Mouse (Mus musculus) kidney, adult 8-10 months (tissue): ENCODE measurements around the gene Ift140.

Source experiments
- DNase-seq, 2 experiments: peaks; one replicate each; pipeline ENCODE4 v3.0.0; 2022

Gene Ift140

DNA sequence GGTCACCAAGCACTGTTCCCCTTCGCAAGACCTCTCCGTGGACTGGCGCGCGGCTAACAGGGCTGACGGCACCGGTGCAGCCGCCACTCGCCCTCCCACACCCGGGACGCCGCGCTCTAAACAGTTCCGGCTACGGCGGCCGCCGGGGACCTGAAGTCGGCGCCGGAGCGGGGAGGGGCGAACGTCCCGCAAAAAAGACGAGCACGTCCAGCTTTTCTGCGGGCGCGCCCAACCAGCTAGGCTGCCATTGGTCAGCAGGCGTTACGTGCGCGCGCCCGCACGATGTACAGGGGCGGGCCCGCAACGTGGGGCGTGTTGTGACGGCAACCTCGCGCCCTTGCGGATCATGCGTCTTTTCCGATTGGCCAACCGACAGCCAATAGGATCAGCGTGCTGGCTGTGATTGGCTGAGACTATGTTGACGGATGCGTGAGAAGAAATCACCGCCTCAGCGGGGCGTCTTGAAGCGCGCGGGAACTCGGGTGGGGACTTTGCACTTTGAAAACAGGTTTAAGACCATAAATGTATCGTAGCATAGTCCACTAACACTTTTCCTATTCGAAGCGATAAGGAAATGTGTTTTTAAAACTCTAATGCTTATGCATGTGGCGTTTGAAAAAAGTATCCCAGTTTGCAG lies at the start of gene Ift140, which contains the start of gene Cramp1l:
Ift140 (plus strand) TSS at position 431 of the 637 bp plus-strand sequence.
Cramp1l (minus strand) TSS at position 134 of the 637 bp plus-strand sequence.
- DNase-seq: peak; percentile 99

DNA sequence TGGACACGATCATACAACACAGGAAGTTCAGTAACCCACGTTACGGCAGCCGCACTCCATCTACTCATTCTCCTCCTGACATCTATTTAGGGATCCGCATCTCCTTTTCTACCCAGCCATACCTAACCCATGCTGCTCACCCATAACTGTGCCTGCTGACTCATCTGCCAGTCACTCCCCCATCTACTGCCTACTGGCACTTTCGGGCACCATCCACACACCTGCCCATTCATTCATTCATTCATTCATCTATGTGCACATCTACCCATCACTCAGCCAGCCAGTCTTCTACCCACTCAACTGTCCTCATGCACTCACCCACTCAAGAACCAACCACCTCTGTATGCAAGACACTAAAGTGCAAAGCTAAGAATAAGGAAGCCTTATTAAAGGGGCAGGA lies 28.7 kb upstream of the Ift140 start:
- no peak for DNase-seq

DNA sequence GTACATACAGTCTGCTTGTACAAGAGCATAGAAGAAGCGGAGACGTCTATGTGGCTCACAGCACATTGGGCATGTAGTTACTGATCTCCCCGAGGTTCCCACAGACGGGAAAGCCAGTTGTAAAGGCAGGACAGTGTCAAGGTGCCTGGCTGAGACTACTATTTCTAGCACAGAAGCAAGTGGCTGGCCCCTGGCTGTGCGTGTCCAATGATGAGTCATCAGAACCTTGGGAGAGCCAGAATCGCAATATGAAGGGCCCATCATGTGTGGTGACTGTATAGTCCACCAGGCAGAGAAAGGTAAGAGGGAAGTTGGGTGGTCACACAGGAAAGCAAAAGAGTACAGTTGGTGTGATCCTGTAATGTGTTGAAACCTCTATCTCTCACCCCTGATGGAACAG lies 21.2 kb upstream of the Ift140 start:
- no peak for DNase-seq

DNA sequence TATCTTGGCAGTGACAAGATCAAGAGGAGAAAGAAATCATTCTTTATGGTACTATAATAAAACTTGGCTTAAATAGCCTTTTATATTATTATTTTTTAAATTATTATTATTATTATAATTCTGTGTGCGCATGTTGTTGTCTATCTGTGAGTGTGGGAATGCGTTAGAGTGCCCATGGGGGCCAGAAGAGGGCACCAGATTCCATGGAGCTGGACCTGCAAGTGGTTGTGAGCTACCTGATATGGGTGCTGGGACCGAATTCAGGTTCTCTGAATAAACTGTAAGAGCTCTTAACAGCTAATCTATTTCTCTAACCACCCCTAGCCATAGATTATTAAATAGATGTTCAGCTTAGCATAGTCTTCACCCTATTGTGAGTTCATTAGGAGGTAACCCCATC lies 10.8 kb upstream of the Ift140 start:
- DNase-seq: no peak

DNA sequence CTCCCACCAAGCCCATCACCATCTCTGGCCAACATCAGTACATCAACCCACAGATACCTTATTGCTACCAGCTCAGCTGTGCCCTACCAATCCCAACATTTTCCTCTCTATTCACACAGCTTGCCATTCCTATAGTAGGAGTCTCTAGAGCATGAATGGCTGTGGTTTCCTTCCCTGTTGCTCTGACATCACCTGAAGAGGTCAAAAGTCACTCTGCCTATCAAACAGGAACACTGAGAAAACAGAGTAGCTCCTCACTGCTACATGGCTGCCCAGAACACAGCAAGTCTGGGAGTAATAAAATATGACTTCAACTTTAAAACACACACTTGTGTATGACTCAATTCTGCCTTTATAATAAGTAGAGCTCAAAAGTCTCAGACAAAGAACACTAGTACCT lies 8.4 kb upstream of the Ift140 start:
- no peak for DNase-seq

DNA sequence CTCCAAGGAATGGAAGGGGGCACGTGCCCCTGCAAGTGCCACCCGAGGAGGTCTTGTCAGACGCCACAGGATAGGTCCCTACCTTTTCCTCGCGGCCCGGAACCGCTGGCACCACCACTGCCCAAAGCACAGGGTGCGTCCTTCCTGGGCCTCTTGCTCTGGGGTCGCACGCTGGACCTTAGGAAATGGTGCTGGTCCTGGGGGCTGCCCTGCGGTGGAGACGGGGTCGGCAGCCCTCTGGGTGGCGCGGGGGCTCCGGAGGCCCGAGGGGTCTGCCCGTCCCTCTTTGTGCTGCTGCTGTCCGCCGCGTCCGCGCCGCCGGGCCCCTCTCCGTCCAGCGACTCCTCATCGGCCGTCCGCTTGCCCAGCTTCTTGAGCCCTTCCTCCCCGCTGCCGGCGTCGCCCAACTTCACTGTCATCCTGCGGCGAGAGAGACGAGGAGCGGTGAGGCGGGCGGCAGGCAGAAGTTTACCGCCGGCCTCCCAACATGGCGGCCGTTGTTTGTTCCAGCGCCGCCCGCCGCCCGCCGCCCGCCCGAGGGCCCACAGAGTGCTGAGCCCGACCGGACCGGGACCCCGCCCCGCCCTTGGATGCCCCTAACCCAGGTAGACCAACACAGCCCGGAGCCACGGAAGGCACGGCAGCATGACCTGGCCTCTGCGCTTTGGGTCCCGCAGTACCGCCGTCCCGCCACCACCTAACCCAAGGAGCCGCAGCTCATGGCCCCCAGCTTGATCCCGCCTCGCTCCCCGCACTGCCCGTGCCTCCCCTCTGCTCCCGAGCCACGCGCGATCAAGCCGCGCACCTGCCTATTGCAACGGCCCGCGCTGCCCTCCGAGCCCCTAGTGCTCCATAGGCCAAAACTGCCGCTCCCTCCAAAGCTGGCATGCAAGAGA lies 2.0 kb upstream of the Ift140 start:
- peak; percentile 14 to 30 for DNase-seq

DNA sequence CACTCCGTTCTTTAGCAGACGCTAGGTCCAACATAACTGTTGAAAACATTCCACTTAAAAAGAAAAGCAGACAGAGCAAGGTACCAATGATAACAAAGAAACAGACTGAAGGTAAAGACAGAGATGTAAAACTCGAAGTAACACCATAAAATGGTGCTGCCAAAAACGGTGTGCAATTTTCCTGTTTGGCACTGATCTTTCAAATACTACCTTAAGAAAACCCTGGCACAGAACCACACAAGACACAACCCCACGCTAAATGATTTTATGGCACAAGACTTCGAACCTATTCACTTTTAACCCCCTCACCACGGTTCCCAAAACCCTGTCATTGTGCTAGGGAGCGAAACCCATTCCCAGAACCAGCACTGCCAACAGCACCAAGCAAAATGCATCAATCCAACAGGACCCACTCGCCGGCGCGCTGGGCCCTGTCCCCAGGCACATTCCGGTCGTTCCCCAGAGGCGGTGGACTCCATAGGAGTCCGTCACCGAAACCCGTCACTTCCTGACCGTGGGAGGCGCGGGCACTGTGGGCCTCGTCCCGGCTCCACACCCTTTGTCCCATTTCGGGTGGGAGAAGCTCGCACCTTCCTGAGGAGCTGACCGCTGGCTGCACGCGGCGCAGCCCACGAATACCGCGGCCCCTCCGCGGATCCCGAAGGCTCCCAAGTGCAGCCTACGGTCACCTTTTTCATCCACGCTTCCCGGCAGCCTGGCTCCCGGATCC lies 879 bp upstream of the Ift140 start:
- DNase-seq: peak; percentile 24 to 38

DNA sequence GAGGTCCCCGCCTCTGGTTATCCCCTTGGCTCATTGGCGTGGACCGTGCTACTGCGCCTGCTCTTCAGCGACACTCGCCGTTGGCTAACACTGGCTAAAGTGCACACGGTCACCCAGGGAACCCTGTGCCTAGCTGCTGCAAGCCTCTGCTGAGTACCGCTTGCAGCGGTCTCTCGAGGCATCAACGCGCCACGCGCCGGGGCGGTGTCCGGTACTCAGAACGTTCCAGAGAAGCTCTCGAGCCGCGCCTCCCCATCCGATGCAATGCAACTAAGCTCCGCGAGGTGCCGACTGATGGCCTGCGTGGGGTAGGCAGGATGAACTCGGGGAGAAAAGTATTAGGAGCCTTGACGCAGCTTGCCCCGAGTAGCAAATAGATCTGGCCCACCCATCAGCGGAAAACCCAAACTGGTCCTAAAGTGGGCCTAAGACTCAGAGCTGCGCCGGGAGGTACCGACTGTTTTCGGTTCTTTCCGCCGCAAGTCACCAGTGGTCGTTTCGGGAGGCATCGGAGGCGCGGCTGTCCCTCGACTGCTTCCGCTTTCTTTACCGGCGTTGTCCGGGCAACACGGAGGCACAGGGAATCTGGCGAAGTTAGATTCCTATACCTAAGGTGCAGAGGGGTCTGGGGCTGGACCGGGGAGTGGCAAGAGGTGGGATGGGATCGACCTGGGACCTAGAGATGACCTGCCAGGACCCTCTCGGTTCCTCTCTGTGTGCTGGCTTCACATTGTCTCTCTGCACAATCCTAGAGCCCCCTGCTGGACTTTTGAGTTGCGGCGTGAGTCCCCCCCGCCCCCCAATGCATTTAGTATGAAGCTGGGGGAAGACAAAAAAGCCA lies 627 bp downstream of the Ift140 start:
- peak; percentile 78 to 86 for DNase-seq

DNA sequence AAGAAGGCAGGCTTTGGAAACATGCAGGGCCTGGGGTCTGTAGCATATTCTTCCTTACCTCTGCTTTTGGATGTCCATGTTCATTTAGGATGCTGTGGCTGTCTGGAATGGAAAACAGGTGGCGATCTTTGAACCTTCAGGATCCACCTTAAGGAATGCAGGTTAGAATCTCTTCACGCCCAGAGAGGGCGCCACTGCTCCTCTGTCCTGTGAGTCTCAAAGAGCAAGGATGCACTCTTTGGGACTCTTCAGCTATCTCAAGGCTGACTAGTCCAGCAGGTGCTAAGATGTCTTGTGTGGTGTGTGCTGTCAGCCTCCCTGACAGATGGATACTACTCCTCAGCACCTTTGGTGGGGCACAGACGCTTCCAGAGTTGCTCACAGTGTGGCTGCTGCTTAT lies 20.3 kb downstream of the Ift140 start:
- DNase-seq: no peak

DNA sequence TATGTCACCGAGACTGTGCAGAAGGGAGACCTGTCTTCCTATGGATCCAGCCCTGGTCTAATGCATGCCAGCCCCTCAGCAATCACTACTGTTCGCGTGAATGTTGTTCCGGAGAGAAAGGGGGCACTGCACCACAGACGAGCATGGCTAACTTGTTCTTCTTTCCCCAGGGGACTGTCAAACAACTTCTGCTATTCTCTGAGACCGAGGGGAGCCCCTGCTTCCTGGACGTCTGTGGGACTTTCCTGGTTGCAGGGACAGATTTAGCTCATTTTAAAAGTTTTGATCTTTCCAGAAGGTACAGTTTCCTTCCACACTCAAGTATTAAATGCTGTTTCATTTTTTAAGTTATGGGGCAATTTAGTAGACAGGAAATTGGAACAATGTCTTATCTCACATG lies 29.0 kb downstream of the Ift140 start:
- no peak for DNase-seq

DNA sequence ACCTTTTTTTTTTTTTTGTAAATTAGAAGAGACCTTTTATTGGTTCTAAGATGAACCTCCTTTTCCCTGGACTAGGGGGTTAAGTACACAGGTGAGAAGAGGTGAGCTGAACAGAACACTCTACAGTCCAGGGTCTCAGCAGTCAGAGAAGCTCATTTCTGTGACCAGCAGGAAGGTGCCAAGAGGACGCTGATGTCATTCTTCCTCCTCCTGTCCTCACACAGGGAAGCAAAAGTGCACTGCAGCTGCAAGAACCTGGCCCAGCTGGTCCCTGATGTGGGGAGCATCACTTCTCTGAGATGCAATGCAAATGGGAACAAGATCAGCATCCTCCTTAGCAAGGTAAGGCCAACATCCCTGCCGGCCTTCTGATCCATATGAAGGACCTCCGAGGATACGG lies 29.4 kb downstream of the Ift140 start:
- no peak for DNase-seq

DNA sequence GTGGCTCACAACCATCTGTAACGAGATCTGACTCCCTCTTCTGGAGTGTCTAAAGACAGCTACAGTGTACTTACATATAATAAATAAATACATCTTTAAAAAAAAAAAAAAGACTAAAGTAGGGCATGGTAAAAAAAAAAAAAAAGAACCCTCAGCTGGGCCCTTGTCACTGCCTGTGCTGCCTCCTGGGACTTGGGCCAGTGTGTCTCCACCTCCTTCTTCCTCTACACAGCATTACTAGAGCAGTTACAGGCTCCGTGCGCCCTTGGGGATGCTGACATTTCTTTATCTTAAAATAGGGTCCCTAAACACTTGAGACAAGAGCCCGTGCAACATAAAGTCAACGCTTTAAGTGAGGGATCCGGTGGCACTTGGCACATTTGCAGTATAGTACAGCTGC lies 31.3 kb downstream of the Ift140 start:
- DNase-seq: no peak

DNA sequence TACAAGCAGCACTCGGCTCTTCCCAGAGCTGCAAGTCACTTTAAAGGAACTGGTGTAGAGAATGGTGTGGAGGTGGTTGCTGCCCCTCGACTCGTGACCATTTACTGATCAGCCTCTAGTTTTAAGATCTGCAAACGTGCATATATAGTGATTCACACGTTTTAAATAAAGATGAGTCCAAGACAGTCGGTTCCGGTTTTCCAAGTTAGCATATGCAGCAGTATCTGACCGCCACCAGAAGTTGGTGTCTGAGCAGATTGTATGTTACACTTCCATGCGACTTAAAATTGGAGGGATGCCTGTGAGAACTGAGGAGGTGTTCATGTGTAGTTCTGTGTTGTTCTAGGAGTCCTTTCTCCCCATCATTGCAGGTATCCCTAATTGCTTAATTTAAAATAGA lies 37.4 kb downstream of the Ift140 start:
- no peak for DNase-seq

DNA sequence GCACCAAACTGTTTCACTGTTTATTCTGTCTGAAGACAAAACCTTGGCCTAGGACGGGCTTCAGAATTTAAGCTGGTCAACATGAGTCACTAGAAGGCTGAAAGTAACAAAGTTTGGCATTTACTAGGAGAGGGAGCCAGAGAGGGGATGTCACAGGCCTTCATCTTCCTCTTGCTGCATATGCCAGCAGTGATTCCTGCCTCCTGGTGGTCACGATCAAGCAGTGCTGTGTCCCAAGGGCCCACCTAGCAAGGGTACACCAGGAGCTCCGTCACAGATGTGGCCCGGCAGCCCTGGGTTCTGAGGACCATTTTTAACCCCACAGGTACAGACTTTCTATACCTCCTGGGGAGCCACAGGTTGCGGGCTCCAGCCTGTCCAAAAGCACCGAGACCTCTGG lies 41.2 kb downstream of the Ift140 start:
- DNase-seq: no peak

DNA sequence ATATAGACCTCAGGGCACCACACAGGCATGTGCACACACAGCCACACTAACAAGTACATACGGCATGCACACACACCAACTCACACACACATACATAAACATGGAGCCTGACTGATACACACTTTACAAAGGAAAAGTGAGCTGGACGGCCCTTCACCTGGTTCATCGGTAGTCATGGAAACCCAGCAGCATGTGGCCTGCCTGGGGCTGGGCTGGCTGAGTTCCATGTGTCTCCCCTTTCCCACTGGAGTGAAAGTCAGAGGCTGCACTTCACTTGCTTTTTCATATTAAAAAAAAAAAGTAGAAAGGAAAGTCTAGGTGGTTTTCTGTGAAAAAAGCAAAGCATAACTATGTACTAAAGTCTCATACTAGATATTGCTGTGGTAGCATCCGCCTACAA lies 47.4 kb downstream of the Ift140 start:
- DNase-seq: no peak

DNA sequence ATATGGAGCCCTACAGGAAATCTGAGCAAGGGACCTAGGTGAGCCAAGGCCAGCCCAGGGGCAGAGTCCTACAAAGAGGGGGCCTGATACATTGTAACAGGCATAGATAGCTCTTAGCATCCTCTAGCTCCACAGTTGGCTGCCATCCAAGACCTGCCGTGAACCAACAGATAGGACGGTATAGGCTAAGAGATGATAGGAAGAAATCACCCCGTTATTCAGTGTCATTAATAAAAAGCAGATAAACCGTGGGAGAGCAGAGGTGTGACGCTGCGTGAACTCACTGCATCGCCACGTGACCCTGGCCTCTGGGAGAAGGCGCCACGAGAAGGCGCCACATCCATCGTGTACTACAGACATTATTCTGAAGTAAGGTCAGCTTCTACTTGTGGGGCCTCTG lies 48.0 kb downstream of the Ift140 start:
- DNase-seq: no peak

DNA sequence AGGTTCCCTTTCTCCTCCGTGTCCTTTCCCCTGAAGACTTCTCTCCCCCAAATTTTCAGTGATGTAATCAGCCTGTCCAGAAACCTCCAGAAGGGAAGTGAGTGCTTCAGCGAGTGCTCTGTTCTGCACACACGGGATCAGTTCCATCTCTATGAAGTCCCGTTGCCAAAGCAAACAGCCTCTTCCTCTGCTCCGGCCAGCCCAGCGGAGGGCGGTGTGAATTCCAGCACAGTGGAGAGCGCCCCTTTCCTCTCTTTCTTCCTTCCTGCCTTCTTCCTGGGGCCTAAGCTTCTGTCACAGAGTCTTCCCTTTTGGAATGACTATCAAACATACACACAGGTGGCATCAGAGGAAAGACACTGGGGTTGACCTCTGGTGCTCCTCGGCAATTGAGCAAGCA lies 48.5 kb downstream of the Ift140 start:
- DNase-seq: peak; percentile 61 to 71

DNA sequence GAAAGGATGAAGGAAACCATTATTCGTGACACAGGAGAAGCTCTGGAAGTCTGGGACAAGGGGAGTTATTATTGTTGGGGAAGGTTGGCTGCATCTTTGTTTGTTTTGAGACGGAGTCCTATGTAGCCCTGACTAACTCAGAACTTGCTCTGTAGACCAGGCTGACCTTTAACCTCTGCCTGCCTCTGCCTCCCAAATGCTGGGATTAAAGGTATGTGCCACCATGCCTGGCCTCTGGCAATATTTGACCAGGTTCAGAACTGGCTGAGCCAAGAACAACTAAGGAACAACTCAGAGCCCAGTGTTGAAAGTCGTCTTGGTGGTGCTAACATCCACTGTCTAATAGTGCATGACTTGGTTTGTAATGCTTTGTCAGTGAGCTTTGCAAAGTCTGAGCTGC lies 49.3 kb downstream of the Ift140 start:
- DNase-seq: peak; percentile 45 to 54

DNA sequence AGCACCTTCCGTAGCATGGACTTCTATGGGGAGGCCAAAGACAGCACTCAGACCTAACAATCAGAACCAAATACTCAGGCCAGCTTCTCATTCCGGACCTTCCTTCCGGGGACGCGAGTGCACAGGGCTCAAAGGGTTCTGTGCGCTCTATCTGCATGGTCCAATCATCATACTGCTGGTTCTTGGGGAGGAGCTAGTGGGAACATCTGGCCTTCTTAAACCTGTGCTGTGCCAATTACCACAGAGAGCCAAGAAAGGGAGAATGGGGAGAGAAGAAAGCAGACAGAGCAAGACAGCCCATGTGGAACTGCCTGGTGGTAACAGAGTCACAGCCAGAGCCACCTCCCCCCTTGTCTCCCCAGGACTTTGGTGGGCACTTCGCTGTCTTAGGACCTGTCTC lies 50.7 kb downstream of the Ift140 start:
- DNase-seq: no peak

DNA sequence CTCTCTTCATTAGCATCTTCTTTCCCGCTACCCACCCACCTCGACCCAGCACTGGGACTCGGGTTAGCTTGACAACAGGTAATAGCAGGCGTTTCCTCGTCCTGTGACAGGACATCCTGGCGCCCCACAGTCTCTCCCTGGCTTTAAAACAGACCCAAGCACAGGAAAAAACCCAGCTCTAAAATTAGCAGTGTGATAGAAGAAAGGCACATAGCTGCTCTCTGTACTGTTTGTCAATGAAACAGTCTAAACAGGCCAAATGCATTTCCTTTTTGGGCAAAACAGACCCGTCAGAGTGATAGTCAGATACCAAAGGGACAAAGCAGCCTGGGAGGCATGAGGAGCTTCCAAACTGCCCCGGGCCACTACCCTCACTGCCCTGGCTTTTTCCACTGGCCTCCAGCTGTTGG lies 51.6 kb downstream of the Ift140 start:
- DNase-seq: peak; percentile 61 to 76

DNA sequence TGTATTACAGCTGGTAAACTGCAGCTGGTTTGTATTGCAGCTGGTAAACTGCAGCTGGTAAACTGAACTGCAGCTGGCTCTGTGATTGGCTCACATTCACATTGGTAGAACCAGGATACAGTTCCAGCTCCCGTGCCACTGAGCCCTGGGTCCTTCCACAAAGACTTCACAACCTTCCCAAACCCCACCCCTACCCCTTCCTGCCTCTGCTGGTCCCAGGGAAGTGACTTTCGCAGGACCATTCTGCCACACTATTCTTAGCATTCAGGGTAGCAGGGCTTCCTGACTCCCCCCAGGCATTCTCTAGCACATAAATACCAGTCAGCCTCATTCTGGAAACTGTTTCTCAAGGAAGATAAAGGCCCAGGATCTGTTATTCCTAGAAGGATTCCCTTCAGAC lies 52.8 kb downstream of the Ift140 start:
- no peak for DNase-seq

DNA sequence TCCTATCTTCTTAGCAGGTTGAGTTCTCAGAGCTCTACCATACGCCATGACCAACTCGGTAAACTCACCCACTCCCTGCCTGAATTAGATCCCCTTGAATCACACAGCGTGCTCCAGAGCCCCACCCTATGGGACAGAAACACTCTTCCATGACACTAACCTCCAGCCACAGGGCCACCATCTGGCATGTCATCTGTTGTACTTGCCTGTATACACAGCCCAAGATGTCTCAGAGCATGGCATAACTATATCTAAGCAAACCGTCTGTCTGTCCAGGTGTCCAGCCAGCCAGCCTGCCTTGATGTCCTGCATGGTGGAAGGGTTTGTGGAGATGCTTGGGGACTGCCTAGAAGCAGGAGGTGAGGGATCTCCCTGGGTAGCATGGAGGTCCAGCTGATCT lies 61.0 kb downstream of the Ift140 start:
- no peak for DNase-seq
